Mouse (Mus musculus) gastrocnemius, adult 18-20 months (tissue): Measurements from ENCODE around the gene Pi4kb. TPM values are rescaled to one million over a fixed set of nuclear protein-coding genes. Genes with fewer than 3 reads are reported as not detected.

Experiments used
- DNase-seq: peaks from one replicate; pipeline ENCODE4 v3.0.0; 2021; ENCODE audit warnings: low spot score
- total RNA-seq, 2 experiments: library from RNA; stranded (reverse); gene quantifications; 2 replicates each; pipeline ENCODE4 v1.2.3; 2021

The Pi4kb gene
- total RNA-seq, 2 experiments from 2014 or later, result 16.8 to 19.0 TPM

GRCm38 (mm10) chr3:94953764-94954616 is 20.5 kb upstream of the Pi4kb start, which contains the start of gene Rfx5:
Rfx5 (plus strand) TSS chr3:94954075.
- peak; percentile 96 for DNase-seq

DNA sequence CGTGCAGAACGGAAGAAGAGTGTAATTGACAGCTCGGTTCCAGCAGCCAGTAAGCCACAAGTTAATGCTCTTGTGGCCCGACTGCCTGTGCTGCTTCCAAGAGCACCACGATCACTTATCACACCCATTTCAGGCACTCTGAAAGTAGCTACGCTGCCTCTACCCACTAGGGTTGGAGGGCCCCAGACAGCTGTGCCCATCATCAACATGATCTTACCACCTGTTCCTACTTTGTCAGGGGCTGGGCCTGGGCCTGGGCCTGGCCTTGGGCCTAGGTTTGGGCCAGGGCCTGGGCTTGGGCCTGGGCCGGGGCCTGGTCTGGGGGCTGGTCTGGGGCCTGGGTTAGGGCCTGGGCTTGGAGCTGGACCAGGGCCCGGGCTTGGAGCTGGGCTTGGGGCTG is 16.2 kb upstream of the Pi4kb start:
- DNase-seq, result no peak

GRCm38 (mm10) chr3:94959871-94960270 is 14.7 kb upstream of the Pi4kb start:
- peak; percentile 31 for DNase-seq

GRCm38 (mm10) chr3:94960322-94960721 is 14.2 kb upstream of the Pi4kb start:
- DNase-seq, result no peak

GRCm38 (mm10) chr3:94964989-94965388 is 9.5 kb upstream of the Pi4kb start:
- no peak for DNase-seq

- DNase-seq, result no peak
Observed at GRCm38 (mm10) chr3:94965878-94966277, 8.7 kb upstream of the Pi4kb start.

GRCm38 (mm10) chr3:94972552-94972951 is 2.0 kb upstream of the Pi4kb start:
- no peak for DNase-seq

GRCm38 (mm10) chr3:94973620-94974019 is 911 bp upstream of the Pi4kb start:
- DNase-seq, result no peak

DNA sequence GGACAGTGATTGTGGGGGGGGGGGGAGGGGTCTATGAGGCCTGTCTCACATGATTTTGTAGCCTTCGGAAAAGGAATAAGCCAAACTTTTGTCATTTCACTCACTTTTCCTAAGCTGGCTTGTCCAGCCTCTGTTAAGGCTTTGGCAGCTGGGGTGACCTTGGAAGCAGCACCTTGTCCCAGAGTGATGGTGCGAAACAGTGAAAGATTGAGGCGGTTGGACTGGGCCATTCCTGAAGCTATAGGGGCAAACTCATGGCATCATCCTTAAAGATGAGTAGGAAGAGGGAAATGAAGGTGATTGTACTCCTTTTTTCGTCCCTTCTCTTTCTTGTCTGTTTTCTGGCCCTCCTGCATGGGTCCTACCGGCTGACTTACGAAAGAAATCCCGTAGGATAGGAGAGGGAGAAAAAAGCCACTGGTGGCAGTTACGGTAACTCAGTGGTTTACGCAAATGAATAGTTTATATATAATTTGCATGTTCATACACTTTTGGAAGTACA is 454 bp upstream of the Pi4kb start:
- DNase-seq, result no peak

DNA sequence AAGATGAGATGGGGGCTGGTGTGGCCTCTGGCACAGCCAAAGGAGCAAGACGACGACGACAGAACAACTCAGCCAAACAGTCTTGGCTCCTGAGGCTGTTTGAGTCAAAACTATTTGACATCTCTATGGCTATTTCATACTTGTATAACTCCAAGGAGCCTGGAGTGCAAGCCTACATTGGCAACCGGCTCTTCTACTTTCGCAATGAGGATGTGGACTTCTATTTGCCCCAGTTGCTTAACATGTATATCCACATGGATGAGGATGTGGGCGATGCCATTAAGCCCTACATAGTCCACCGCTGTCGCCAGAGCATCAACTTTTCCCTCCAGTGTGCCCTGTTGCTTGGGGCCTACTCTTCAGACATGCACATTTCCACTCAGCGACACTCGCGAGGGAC is 9.8 kb downstream of the Pi4kb start:
- DNase-seq, result no peak

GRCm38 (mm10) chr3:94985513-94985912 is 11.0 kb downstream of the Pi4kb start:
- no peak for DNase-seq

GRCm38 (mm10) chr3:94987578-94987977 is 13.0 kb downstream of the Pi4kb start:
- peak; percentile 83 for DNase-seq

DNA sequence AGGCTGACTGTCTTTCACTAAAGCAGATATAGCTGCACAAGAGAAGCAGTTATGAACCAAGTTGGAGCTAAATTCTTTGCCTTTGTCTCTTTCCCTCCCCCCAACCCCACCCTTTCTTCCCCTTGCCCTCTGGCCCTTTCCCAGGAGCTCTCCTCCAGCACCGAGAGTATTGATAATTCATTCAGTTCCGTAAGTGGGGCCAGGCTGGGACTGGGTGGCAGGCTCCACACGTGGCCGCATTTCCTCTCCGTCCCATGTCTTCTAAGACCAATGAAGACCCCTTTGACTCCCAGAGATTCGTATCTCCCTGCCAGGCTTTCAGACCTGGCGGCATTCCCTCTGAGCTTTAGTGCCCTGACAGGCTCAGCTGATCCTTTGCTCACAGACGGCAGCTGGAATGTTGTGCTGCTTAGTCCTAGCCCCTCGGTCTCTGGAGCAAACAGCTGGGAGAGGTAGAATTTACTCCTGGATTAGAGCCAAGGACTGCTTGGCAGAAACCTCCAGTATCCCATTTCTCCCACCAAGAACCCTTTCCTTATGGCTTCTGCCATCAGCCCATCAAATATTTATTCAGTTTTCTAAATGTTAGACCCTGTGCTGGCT is 14.7 kb downstream of the Pi4kb start:
- DNase-seq, result peak; percentile 63

GRCm38 (mm10) chr3:94996946-94997345 is 22.4 kb downstream of the Pi4kb start:
- DNase-seq, result peak; percentile 87

DNA sequence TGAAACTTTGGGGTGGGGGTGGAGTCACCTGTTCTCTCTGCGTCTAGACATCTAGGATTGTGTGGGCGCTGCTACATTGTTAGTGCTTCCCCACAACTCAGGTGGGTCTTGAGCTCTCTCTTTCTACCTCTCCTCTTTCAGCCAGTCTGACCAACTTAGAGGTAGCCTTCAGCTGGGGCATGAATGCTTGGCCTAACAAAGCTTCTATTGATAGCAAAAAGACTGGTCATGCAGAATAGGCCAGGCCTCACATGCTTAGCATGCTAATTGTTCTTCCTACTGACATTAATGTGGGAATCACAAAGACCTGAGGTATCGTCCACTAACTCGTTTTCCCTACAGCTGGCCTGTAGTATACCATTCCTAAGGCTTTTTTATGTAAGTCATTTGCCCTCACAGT is 28.0 kb downstream of the Pi4kb start:
- no peak for DNase-seq

DNA sequence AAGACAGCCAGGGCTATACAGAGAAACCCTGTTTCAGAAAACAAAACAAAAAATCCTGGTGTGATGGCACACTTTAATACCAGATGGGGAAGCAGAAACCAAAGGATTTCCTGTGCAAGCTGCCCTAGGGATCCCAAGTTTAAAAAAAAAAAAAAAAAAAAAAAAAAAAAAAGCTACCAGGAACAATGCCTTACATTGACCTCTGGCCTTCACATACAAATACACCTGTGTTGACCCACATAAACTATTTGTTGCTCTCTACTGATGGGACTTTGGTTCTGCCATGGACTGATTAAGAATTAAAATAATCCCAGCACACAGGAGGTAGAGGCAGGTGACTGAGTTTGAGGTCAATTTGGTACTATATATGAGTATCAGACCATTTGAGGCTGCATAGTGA is 28.7 kb downstream of the Pi4kb start:
- no peak for DNase-seq

- no peak for DNase-seq
Observed at GRCm38 (mm10) chr3:95005651-95006050, 31.1 kb downstream of the Pi4kb start.

GRCm38 (mm10) chr3:95007706-95008105 is 33.2 kb downstream of the Pi4kb start:
- DNase-seq, result peak; percentile 26

GRCm38 (mm10) chr3:95010396-95010795 is 35.9 kb downstream of the Pi4kb start:
- no peak for DNase-seq

- DNase-seq, result no peak
Observed at GRCm38 (mm10) chr3:95012982-95013381, 38.5 kb downstream of the Pi4kb start.

DNA sequence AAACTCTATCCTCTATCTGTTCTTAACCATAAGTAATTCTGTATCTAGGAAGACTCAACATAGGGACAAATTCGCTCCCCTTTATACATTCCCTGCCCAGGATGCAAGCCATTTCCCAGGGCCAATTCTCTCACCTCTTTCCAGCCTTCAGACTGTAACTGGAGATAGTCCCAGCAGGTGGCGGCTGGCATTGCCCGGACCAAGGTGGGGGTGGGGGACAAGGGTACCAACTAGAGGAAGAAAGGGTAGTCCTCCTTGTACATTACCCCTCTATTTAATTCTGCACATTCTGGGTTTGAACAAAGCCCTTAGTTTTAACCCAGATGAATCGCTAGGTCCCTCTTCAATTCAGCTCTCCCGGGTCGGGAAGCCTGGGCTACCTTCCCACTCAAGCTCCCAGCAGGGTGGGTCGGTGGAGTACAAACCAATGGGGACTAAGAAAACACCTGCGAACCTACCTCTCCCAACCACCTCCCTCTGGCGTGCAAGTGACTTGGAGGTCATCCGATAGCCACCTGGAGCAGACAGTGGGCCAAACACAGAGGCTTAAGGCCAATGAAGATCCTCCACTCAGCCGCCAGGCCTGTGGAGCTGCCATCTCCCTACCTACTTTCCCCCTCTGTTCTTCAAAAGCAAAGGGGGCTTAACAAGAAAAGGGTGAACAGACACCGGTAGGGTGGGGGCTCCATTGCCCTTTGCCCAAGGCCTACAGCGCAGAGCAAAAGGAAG is 39.3 kb downstream of the Pi4kb start:
- DNase-seq, result peak; percentile 42
